Mouse (Mus musculus) macrophage (primary cell): ENCODE results near the gene Rad54l. TPM values are rescaled to one million over a fixed set of nuclear protein-coding genes. Genes with fewer than 3 reads are reported as not detected.
A peak's percentile ranks its signal among the peaks of the same experiment; 100 is the strongest.

ENCODE experiments used
- H3K27ac ChIP-seq: fragments of 350-480 bp; formaldehyde crosslinking; 2 replicates; pipeline ENCODE4 v1.9.0; 2021
- H3K36me3 ChIP-seq: fragments of 350-480 bp; formaldehyde crosslinking; 2 replicates; pipeline ENCODE4 v1.9.0; 2021; ENCODE audit errors: inconsistent target
- H3K4me3 ChIP-seq: fragments of 350-480 bp; formaldehyde crosslinking; 2 replicates; pipeline ENCODE4 v1.9.0; 2021; ENCODE audit errors: inconsistent target
- H3K79me2 ChIP-seq: fragments of 350-480 bp; formaldehyde crosslinking; 2 replicates; pipeline ENCODE4 v1.9.0; 2021; ENCODE audit errors: inconsistent target
- WGBS: methylation state at CpG from one replicate; pipeline ENCODE4 v1.1.7; 2026; ENCODE audit warnings: inconsistent platforms; ENCODE audit not compliant: missing documents; 5-methylcytosine and 5-hydroxymethylcytosine counted together
- polyA plus RNA-seq: library from polyadenylated mRNA; stranded (reverse); fragments of 250-400 nt; gene quantifications from 3 replicates; pipeline ENCODE4 v1.2.4, GENCODE M21; 2018; ENCODE audit warnings: inconsistent platforms

Gene Rad54l
- polyA plus RNA-seq, 1 experiment from 2014 or later, result 3.6 TPM

GRCm38 (mm10) chr4:116150862-116151221, 27.4 kb upstream of the Rad54l start:
- Histone ChIP-seq H3K4me3 (peak overlapping the region; percentile 80), H3K36me3 (peaks cover 37% of the 10 kb centered on the region), H3K79me2 (peaks cover 7% of the 10 kb centered on the region; the same call in 1 of the 2 replicates), H3K27ac (peak overlapping the region; percentile 38)
- 50% methylated on average over 4 of the region's 4 CpGs for WGBS

GRCm38 (mm10) chr4:116150156-116150861, 26.8 kb upstream of the Rad54l start:
- peak overlapping the region; percentile 46 for H3K27ac ChIP-seq
- H3K79me2 ChIP-seq, result peaks cover 7% of the 10 kb centered on the region; the same call in 1 of the 2 replicates
- H3K36me3 ChIP-seq, result peaks cover 32% of the 10 kb centered on the region
- WGBS, result under 1% methylated on average over 73 of the region's 73 CpGs
- peak overlapping the region; percentile 80 for H3K4me3 ChIP-seq

DNA sequence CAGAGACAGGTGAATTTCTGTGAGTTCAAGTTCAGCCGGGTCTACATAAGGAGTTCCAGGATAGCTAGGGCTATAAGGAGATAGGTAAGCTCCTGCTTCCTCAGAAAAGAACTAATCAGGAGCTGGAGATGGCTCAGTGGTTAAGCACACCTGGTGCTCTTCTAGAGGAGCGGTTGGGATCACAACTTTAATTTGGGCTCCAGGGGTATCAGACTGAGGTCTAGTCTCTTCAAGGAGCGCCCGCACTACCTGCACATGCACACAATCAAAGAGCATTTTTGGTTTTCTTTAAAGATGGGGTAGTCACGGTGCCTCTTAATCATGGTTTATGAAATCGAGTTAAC, 26.3 kb upstream of the Rad54l start:
- peak overlapping the region; percentile 47 for H3K4me3 ChIP-seq
- H3K36me3 ChIP-seq, result peaks cover 26% of the 10 kb centered on the region
- WGBS, result 40% methylated on average over 6 of the region's 6 CpGs
- H3K27ac ChIP-seq, result peak overlapping the region; percentile 46
- H3K79me2 ChIP-seq, result peaks cover 7% of the 10 kb centered on the region; the same call in 1 of the 2 replicates

- peak overlapping the region; percentile 11; the same call in 1 of the 2 replicates for H3K4me3 ChIP-seq
- 5% methylated on average over 47 of the region's 47 CpGs for WGBS
- H3K36me3 ChIP-seq, result no peaks in the 10 kb centered on the region
- no peaks in the 10 kb centered on the region for H3K79me2 ChIP-seq
- no peak overlapping the region for H3K27ac ChIP-seq
Measured at GRCm38 (mm10) chr4:116143891-116144717, 20.6 kb upstream of the Rad54l start.

- Histone ChIP-seq H3K79me2 (no peaks in the 10 kb centered on the region), H3K27ac (no peak overlapping the region), H3K4me3 (no peak overlapping the region), H3K36me3 (no peaks in the 10 kb centered on the region)
- 26% methylated on average over 7 of the region's 7 CpGs for WGBS
Measured at GRCm38 (mm10) chr4:116143317-116143811, 19.9 kb upstream of the Rad54l start.

GRCm38 (mm10) chr4:116142269-116142668, 18.8 kb upstream of the Rad54l start:
- 96% methylated on average over 7 of the region's 7 CpGs for WGBS
- H3K4me3 ChIP-seq, result no peak overlapping the region
- no peaks in the 10 kb centered on the region for H3K36me3 ChIP-seq
- no peaks in the 10 kb centered on the region for H3K79me2 ChIP-seq
- no peak overlapping the region for H3K27ac ChIP-seq

DNA sequence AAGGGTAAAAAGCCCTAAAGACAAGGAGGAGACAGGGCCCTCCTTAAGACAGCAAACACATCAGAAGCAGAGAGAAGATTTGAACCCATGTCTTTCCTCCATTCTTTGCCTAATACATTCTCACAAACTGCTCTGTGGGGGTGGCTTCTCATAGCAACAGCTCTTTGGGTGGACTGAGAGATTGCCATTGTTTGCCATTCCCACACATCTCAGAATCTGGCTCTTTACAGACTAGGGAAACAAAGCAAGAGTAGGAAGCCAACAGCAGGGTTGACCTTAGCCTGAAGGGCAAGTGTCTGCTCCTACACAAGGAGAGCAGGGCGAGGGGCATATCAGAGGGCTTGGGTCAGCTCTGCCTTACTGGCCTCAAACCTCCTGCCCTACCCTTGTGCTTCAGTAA, 18.2 kb upstream of the Rad54l start:
- Histone ChIP-seq H3K4me3 (no peak overlapping the region), H3K36me3 (no peaks in the 10 kb centered on the region), H3K27ac (no peak overlapping the region), H3K79me2 (no peaks in the 10 kb centered on the region)
- WGBS, result 100% methylated on average over 1 of the region's 1 CpGs

DNA sequence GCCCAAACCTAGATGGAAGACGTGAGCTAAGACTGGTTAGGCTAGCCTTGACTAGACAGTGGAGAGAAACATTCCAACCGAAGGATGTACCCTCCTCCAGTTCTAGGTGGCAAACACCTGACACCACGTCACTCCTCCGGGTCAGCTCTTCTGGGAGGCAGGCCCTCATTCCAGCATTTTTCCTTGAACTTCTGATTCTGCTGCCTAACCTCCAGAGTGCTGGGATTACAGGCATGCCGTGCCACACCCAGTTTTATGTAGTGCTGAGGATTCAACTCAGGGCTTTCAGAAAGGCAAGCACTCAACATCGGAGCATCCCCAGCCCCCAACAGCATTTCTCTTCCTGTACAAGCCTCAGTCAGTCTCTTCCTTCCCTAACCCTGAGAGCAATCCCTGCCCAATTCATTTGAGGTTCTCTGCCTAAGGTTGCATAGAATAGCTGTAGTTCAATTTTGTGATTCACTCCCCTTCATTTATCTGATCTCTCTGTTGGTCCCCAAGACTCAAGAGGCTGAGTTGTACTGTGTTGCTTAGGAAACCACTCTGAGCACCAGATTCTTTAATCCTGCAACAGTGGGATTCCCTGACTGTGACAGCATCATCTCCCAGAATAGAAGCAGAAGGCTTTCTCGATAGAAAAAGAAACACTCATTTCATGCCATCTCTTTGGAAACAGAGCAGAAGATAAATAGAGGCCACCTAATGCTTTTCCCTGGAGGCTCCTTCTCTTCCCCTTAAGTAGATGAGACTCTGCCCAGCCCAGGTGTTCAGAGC, 17.5 kb upstream of the Rad54l start:
- Histone ChIP-seq H3K36me3 (no peaks in the 10 kb centered on the region), H3K79me2 (no peaks in the 10 kb centered on the region), H3K27ac (no peak overlapping the region), H3K4me3 (no peak overlapping the region)
- WGBS, result 83% methylated on average over 7 of the region's 7 CpGs

- no peaks in the 10 kb centered on the region for H3K36me3 ChIP-seq
- no peak overlapping the region for H3K4me3 ChIP-seq
- WGBS, result 88% methylated on average over 13 of the region's 13 CpGs
- no peak overlapping the region for H3K27ac ChIP-seq
- no peaks in the 10 kb centered on the region for H3K79me2 ChIP-seq
Measured at GRCm38 (mm10) chr4:116137421-116137996, 14.0 kb upstream of the Rad54l start.

GRCm38 (mm10) chr4:116134990-116135389, 11.5 kb upstream of the Rad54l start:
- H3K27ac ChIP-seq, result no peak overlapping the region
- H3K79me2 ChIP-seq, result no peaks in the 10 kb centered on the region
- WGBS, result 56% methylated on average over 2 of the region's 2 CpGs
- H3K36me3 ChIP-seq, result no peaks in the 10 kb centered on the region
- H3K4me3 ChIP-seq, result no peak overlapping the region

DNA sequence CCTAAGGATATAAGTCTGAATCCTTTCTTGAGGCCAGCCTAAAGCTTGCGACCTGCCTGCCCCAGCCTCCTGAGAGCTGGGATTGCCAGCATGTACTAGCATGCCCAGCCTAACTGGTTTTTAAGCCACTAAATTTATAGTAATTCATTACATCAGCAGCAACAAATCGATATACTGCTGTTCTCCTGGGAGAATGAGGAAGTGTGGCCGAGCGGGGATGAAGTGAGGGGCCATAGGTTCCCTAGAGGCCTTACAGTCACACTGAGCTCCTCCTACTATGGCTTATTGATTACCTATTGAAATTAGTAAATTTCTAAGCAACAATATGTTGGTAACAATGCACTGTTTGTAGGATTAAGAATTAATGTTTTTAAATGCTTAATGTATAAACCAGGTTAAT, 9.6 kb upstream of the Rad54l start:
- Histone ChIP-seq H3K36me3 (no peaks in the 10 kb centered on the region), H3K27ac (no peak overlapping the region), H3K4me3 (no peak overlapping the region), H3K79me2 (no peaks in the 10 kb centered on the region)
- WGBS, result 52% methylated on average over 4 of the region's 4 CpGs

GRCm38 (mm10) chr4:116127956-116128355, 4.5 kb upstream of the Rad54l start:
- Histone ChIP-seq H3K79me2 (peaks cover 10% of the 10 kb centered on the region; the same call in 1 of the 2 replicates), H3K36me3 (no peaks in the 10 kb centered on the region), H3K4me3 (no peak overlapping the region), H3K27ac (no peak overlapping the region)
- 97% methylated on average over 6 of the region's 6 CpGs for WGBS

DNA sequence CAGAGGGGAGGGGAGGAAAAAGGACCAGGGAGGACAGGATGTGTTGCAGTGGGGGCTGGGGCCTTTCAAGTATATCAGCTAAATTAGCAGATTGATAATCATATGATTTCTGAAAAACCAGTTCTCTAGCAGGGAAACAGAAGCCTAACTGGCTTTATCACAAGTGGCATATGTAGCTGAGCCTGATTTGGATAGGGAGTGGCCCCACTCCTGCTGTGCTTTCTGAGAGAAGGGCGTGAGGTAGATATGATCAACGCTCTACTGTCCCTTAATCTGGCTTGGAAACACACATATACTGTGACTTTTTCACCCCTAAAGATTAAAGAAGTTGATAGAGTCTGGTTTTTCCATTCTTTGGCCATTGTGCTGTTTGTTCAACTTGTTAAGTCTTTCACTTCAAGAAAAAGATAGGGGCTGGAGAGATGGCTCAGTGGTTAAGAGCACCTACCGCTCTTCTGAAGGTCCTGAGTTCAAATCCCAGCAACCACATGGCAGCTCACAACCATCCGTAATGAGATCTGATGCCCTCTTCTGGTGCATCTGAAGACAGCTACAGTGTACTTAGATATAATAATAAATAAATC, 2.4 kb upstream of the Rad54l start:
- WGBS, result 92% methylated on average over 4 of the region's 4 CpGs
- Histone ChIP-seq H3K4me3 (no peak overlapping the region), H3K79me2 (peaks cover 15% of the 10 kb centered on the region), H3K36me3 (no peaks in the 10 kb centered on the region), H3K27ac (no peak overlapping the region)

GRCm38 (mm10) chr4:116122762-116123161, 728 bp downstream of the Rad54l start:
- peaks cover 15% of the 10 kb centered on the region for H3K79me2 ChIP-seq
- H3K4me3 ChIP-seq, result peak overlapping the region; percentile 90
- WGBS, result 11% methylated on average over 1 of the region's 1 CpGs
- peak overlapping the region; percentile 59 for H3K27ac ChIP-seq
- H3K36me3 ChIP-seq, result no peaks in the 10 kb centered on the region
